Mouse (Mus musculus) testis, adult 2 months (tissue): ENCODE measurements around the gene Spcs2. TPM values are rescaled to one million over a fixed set of nuclear protein-coding genes. Genes with fewer than 3 reads are reported as not detected.
A peak's percentile ranks its signal among the peaks of the same experiment; 100 is the strongest.

Source experiments
- H3K27ac ChIP-seq: fragments of 200-500 bp; 2 replicates; pipeline ENCODE4 v1.5.1; 2012; ENCODE audit warnings: low read depth, low read length; ENCODE audit not compliant: control insufficient read depth, insufficient read depth
- H3K27me3 ChIP-seq: fragments of 200-500 bp; 2 replicates; pipeline ENCODE4 v1.6.1; 2012; ENCODE audit warnings: mild to moderate bottlenecking, low read length, moderate library complexity; ENCODE audit not compliant: control insufficient read depth, insufficient read depth
- H3K36me3 ChIP-seq: fragments of 200-500 bp; 2 replicates; pipeline ENCODE4 v1.6.1; 2012; ENCODE audit warnings: mild to moderate bottlenecking, low read length; ENCODE audit not compliant: control insufficient read depth, insufficient read depth
- H3K4me1 ChIP-seq: fragments of 200-500 bp; 2 replicates; pipeline ENCODE4 v1.6.1; 2012; ENCODE audit warnings: low read length; ENCODE audit not compliant: control insufficient read depth, insufficient read depth
- H3K4me3 ChIP-seq: fragments of 200-500 bp; 2 replicates; pipeline ENCODE4 v1.5.1; 2012; ENCODE audit warnings: low read depth, mild to moderate bottlenecking, low read length, moderate library complexity, mixed read lengths; ENCODE audit not compliant: control insufficient read depth
- CTCF ChIP-seq: fragments of 200-500 bp; IDR thresholded peaks from 2 replicates; pipeline ENCODE4 v1.5.1; 2012; ENCODE audit warnings: low read depth, mild to moderate bottlenecking, inconsistent platforms, low read length, moderate library complexity; ENCODE audit not compliant: control insufficient read depth, insufficient read depth, insufficient replicate concordance
- POLR2A ChIP-seq: fragments of 200-500 bp; IDR thresholded peaks from 2 replicates; pipeline ENCODE4 v1.6.1; 2012; ENCODE audit warnings: low read depth, mild to moderate bottlenecking, inconsistent platforms, low read length, moderate library complexity; ENCODE audit not compliant: control insufficient read depth
- polyA plus RNA-seq: library from polyadenylated mRNA; depleted of rRNA; stranded (reverse); fragments of >200 nt; gene quantifications from 2 replicates; pipeline ENCODE4 v1.2.3, GENCODE M21; 2012

Spcs2 gene
- polyA plus RNA-seq, 1 experiment, result 204 TPM

GRCm38 (mm10) chr7:99896905-99897304, 33.6 kb upstream of the Spcs2 start:
- no peaks in the 10 kb centered on the region for H3K4me1 ChIP-seq
- H3K27me3 ChIP-seq, result no peaks in the 10 kb centered on the region
- no peak for TF ChIP-seq POLR2A
- no peak for TF ChIP-seq CTCF
- no peak overlapping the region for H3K27ac ChIP-seq
- no peak overlapping the region for H3K4me3 ChIP-seq
- H3K36me3 ChIP-seq, result no peaks in the 10 kb centered on the region

- no peak overlapping the region for H3K27ac ChIP-seq
- no peaks in the 10 kb centered on the region for H3K36me3 ChIP-seq
- H3K4me3 ChIP-seq, result no peak overlapping the region
- H3K27me3 ChIP-seq, result no peaks in the 10 kb centered on the region
- no peak for TF ChIP-seq CTCF
- TF ChIP-seq POLR2A, result no peak
- no peaks in the 10 kb centered on the region for H3K4me1 ChIP-seq
Measured at GRCm38 (mm10) chr7:99894478-99894877, 31.2 kb upstream of the Spcs2 start.

- no peak overlapping the region for H3K27ac ChIP-seq
- TF ChIP-seq CTCF (no peak), POLR2A (no peak)
- no peaks in the 10 kb centered on the region for H3K27me3 ChIP-seq
- no peaks in the 10 kb centered on the region for H3K4me1 ChIP-seq
- no peaks in the 10 kb centered on the region for H3K36me3 ChIP-seq
- no peak overlapping the region for H3K4me3 ChIP-seq
Measured at GRCm38 (mm10) chr7:99893967-99894366, 30.7 kb upstream of the Spcs2 start.

DNA sequence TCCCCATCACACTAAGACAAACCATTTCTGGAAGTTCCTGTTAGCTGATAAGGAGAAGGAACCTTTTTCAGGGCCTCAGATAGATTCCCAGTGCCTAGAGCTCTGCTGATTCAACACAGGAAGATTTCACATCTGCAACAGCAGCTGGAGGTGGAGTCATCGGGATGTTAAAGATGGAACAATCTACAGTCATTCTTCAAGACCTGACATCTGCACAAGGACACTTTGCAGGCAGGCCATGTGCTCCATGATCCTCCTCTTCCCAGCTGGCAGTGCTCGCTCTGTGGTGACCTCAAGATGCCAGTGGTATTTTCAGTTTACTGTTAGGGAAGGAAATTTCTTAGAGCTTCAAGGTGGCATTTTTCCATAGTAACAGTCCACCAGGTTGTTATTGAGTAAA, 29.1 kb upstream of the Spcs2 start:
- no peaks in the 10 kb centered on the region for H3K27me3 ChIP-seq
- no peak overlapping the region for H3K4me3 ChIP-seq
- no peaks in the 10 kb centered on the region for H3K4me1 ChIP-seq
- no peak overlapping the region for H3K27ac ChIP-seq
- no peak for TF ChIP-seq POLR2A
- no peak for TF ChIP-seq CTCF
- no peaks in the 10 kb centered on the region for H3K36me3 ChIP-seq

GRCm38 (mm10) chr7:99891471-99891870, 28.2 kb upstream of the Spcs2 start:
- H3K27me3 ChIP-seq, result no peaks in the 10 kb centered on the region
- no peaks in the 10 kb centered on the region for H3K4me1 ChIP-seq

DNA sequence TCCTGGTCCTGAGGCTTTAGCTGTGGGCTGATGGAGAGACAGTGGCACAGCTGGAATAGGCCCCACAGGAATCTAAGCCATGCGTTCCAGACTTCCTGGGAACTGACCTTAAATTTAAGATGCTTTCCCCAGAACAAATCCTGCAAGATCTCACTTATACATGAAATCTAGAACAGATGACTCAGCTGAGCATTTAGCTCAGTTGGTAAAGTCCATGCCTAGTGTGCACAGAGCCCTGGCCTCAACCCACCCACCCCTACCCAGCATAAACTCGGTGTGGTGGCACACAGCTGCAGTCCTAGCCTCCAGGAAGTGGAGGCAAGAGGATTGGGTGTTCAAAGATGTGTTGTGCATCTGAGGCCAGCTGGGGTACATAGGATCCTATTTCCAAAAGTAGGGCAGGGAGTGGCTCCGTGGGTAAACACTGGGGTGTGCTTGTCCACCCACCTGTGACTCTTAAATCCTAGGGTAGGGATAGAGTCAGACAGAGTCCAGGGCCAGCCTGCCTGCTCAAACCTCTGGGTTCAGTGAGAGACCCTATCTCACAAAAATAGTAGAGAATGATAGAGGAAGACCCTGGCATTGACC, 27.0 kb upstream of the Spcs2 start:
- Histone ChIP-seq H3K36me3 (peaks cover 1% of the 10 kb centered on the region; the same call in 1 of the 2 replicates), H3K4me3 (no peak overlapping the region), H3K4me1 (no peaks in the 10 kb centered on the region), H3K27me3 (no peaks in the 10 kb centered on the region), H3K27ac (no peak overlapping the region)
- TF ChIP-seq CTCF (no peak), POLR2A (no peak)

More at GRCm38 (mm10) chr7:99891471-99891870, 28.2 kb upstream of the Spcs2 start:
- Histone ChIP-seq H3K27ac (no peak overlapping the region), H3K4me3 (no peak overlapping the region), H3K36me3 (no peaks in the 10 kb centered on the region)
- TF ChIP-seq CTCF (no peak), POLR2A (no peak)

DNA sequence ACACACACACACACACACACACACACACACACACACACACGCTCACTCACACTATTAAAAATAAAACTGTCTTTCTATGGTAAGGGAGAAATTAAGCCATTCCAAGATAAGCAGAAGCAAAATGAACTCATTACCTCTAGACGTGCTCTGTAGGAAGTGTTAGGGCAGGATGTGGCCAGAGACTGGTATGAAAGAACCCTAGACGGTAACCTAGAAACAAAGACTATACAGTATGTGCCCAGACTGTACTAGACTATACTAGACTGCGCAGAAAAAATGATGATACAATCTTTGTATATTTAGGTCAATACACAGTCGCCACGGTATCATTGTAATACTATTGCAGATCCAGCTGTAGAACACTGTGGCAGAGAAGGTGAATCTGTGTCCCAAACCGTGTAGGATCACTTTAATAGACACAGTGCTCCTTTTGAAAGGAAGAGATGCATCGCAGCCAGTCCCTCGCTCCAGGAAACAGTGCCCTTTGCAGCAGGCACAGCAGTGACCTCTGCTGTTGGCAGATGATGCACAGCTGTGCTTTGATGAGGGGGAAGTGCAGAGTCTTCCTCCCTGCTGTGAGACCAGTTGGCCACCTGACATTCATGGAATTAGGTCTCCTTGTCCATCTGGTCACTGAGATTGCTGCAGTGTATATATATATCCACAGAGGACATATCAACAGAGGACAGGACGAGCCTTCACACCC, 26.1 kb upstream of the Spcs2 start:
- Histone ChIP-seq H3K4me1 (no peaks in the 10 kb centered on the region), H3K4me3 (no peak overlapping the region), H3K36me3 (peaks cover 1% of the 10 kb centered on the region; the same call in 1 of the 2 replicates), H3K27me3 (no peaks in the 10 kb centered on the region), H3K27ac (no peak overlapping the region)
- no peak for TF ChIP-seq POLR2A
- TF ChIP-seq CTCF, result peak; percentile 22; the same call in 1 of the 2 replicates

- Histone ChIP-seq H3K4me1 (no peaks in the 10 kb centered on the region), H3K36me3 (peaks cover 1% of the 10 kb centered on the region; the same call in 1 of the 2 replicates), H3K27me3 (no peaks in the 10 kb centered on the region), H3K27ac (no peak overlapping the region), H3K4me3 (no peak overlapping the region)
- TF ChIP-seq CTCF, result no peak
- no peak for TF ChIP-seq POLR2A
Measured at GRCm38 (mm10) chr7:99887743-99888142, 24.5 kb upstream of the Spcs2 start.
